Mouse (Mus musculus): ENCODE data around the gene Mrpl53.
A peak's percentile ranks its signal among the peaks of the same experiment; 100 is the strongest.

The Mrpl53 gene

DNA sequence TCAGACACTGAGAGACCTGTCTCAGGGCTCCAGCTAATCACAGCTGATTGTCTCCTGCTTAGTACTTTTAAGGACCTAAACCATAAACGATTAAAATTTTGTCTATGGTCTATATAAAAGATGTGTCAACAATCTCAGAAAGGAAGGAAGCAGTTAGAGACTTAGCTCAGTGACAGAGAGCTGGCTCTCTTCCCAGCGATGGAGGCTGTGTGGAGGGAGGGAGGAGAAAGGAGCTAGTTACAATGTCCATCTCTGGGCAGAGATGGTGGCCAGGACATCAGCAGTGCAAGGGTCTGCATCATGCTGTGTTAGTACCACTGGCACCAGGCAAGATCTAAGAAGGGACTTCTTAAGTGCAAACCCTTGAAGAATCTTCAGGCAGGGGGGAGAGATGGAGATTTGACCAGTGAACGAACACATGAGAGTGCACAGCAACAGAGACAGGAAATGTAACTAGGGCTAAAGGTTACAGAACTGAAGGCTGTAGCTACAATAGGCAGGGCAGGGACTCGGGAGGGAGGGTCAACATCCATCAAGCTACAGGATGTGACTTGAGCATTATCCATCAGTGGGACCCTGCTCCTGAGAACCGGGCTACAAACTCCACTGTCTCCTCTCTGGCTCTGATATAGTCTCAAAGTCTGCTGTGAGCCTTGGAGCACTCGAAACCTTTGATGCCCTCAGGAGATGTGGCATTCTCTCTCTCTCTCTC, 16.3 kb upstream of the Mrpl53 start:
- no peak for DNase-seq (ENCODE audit: extremely low spot score, low spot score)

DNA sequence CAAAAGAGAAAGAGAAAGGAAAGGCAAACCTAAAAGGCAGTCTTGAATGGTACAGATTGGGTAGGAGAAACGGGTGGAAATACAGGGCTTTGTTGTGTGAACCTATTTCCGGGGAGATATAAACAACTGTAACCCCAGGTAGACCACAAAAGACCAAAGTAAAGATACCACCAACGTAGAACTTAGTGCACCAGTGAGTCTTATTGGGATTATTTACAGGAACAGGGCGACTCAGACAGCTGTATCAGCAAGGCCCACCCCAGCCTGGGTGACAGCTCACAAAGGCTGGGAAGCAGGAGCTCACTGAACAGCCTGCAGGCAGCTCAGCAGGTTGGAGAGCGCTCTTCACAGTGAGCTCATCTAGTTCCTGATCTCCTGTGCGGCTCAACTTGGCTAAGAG, 12.9 kb upstream of the Mrpl53 start:
- DNase-seq (ENCODE audit: extremely low spot score, low spot score) = no peak

DNA sequence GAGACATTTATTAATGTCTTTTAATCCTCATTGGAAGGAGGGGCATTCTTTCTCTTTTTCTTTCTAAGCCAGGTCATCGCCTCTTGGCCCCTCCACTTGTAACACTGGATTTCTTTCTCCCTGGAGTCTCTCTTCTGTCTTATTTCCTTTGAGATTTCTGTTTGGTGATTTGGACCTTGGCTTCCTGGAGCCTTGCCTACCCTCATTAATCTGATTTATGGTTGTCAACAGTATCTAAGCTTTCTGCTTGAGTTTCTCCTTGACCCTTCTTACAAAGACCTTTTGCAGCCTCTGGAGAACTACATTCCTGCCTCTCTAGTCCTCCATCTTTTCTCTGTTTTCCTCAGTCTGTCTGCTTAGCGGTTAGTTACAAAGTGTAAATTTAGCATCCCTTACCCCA, 10.4 kb upstream of the Mrpl53 start:
- DNase-seq (ENCODE audit: extremely low spot score, low spot score) = no peak

DNA sequence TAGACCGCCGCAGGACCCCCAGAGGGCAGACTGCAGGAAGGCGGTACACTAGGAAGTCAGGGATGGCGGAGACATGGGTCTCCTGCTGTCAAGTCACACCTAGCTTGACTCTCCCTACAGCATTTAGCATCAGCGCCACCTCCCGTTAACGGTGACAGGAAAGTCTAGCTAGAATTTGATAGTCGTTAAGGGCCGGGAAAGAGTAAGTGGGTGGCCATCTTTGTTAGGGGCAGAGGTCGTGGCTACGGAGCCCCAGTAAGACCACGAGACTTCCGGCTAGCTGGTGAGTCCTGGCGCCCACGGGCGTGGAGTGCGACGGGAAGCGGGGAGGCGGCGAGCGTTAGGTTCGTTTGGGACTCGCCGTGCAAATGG, 7.5 kb upstream of the Mrpl53 start, which contains the start of the genes Ccdc142 and Gm42688:
Ccdc142 (plus strand) TSS at position 286 of the 372 bp plus-strand sequence.
Gm42688 (plus strand) TSS at position 302 of the 372 bp plus-strand sequence.
- DNase-seq (ENCODE audit: extremely low spot score, low spot score) = no peak

DNA sequence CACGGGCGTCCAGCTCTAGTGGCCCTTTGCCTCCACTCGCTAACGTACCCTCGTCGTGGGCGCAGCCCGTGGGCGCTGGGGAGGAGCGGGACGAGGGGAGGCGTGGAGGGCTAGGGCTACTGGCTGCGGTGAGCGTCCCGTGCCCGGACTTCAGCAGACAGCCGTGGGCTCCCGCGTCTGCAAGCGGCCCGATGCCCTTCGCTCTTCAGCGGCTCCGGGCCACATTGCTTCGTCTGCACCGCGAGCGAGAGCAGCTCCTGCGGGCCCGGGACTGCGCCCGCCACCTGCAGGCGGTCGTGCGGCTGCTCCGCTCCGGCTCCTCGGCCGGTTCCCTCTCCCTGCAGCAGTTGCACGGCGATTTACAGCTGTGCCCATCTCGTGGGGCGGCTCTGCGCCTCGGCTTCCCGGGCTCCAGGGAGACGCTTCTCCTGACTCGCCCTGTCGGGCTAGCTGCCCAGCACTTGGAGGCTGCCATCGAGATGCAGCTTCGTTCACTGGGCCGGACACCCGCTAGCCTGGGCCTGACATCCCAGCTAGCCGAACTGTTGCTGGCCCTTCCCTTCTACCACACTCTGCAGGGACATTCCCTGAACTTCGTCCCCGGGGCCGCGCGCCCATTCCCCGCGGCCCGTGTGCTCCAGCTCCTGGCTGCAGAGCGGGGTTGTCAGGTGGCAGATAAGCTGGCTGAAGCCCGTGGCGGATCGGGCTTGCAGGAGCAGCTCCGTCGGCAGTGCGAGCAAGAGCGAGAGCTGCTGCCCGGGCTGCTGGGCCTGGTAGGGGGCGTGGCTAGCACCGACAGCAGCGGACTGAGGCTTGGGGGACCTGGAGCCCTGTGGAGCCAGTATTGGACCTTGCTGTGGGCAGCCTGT, 6.9 kb upstream of the Mrpl53 start:
- peak; percentile 76 for DNase-seq (ENCODE audit: extremely low spot score, low spot score)

DNA sequence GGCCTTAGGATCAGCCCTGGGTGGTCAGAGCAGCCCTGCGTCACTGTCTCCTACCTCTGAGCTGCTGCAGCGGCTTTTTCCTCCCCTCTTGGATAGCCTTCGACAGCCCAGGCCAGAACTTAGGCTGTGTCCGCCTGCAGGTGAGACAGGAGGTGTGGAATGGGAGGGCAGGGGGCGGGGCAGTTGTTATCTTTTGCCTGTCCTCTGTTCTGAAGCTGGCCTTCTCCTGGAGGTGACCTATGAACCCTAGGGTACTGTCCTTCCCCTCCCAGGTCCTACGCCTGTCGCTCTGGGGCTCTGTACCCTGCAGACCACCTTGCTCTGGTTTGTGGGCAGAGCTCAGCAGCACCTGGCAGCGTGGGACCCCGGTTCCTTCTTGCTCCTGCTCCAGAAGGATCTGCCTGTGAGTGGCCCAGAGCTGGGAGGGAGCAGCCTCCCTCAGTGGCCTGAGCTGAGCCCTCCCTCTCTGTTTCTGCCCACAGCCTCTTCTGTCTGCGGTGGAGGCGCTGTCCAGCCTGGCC, 5.7 kb upstream of the Mrpl53 start:
- DNase-seq (ENCODE audit: extremely low spot score, low spot score) = no peak

DNA sequence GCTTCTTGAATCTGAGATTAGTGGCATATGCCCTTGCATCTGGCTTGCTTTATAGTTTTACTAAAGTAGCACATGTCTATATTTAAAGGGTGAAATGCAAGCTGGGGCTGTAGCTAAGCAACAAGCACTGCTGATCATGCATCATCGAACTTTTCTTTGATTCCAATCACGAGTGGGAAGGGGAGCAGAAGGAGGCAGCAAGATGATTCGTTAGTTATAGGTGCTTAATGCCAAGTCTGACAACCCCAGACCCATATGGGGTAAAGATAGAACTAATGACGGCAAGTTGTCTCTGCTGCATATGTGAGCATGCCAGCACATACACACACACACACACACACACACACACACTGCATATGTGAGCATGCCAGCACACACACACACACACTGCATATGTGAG, 4.7 kb upstream of the Mrpl53 start:
- DNase-seq (ENCODE audit: extremely low spot score, low spot score) = no peak

DNA sequence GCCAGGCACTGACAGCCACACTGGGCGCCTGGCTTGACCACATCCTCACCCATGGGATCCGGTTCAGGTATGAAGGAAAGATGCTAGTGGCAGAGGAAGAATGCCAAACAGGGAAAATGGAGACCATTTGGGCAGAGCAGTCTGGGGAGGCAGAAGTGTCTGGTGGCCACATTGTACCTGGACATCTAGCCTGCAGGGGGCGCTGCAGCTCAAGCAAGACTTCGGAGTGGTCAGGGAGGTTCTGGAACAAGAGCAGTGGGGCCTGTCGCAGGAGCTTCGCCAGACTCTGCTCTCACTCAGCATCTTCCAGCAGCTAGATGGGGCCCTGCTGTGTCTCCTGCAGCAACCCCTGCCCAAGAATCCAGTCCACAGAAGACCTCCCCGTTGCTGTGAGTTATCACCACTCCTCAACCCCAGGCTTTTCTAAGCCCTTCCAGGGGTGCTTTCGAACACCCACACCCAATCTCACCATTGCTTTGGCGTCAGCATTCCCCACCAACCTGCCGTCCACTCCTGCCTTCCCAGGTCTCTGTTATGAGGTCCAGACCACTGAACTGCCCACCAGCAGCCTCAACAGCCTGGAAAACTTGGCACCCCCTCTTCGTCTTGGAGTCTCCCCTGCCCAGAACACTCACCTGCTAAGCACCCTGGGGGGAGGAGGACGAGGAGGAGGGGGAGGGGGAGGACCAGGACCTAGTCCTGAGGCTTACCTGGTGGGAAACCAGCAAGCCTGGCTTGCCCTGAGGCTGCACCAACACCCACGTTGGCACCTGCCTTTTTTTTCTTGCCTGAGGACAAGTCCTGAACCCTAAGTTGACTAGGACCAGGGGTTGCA, 1.1 kb upstream of the Mrpl53 start:
- peak; percentile 85 for DNase-seq (ENCODE audit: extremely low spot score, low spot score)

DNA sequence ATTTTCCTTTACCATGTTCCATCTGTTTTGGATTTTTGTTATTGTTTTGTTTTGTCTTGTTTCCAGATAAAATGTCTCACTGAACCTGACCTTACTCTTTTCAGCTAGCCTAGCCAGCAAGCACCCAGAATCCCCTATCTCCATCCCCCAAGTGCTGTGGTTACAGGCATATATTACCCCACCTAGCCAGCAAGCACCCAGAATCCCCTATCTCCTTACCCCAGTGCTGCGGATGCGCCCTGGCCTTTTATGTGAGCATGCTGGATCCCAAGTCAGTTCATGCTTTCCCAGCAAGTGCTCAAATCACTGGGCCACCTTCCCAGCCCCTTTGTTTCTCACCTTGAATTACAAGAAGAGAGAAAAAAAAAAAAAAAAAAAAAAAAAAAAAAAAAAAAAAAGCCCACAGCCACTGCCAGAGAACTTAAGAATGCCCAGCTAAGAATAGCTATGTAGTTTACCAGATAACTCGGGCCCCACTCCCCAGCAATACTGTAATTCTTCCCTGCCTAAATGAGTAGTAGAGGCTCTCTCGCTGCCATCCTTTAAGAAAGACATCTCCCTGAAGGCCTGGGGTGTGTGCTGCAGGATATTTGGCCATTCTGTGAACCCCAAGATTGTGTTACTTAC, 2.8 kb downstream of the Mrpl53 start:
- no peak for DNase-seq (ENCODE audit: extremely low spot score, low spot score)

DNA sequence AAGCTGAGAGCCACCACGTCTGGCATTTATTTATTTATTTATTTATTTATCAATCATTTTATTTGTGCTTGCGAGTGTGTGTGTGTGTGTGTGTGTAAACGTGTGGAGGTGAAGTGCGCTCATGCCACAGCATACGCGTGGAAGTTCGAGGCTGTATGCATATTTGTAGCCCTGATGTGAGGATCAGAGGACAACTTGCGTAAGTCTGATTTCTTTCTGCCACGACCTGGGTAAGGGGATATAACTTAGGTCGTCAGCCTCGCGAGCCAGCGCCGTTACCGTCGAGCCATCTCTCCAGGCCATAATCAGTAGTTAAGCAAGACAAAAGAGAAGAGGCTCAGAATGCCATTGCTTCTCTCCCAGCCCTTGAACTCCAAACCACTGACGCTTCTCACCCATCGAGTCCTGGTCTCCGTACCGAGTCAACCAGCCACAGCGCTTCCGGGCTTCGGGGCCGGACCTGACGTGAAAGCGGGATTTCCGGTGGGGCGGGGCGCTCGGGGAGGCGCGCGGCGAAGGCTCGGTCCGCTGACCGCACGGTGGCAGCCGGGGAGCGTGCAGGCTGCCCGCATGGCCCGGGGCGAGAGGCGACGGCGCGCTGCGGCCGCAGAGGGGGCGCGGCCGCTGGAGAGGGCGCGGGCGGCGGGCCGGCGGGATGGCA, 6.3 kb downstream of the Mrpl53 start, which contains the start of gene Mogs:
Mogs (plus strand) TSS at position 486 of the 661 bp plus-strand sequence.
- peak; percentile 96 for DNase-seq (ENCODE audit: extremely low spot score, low spot score)

DNA sequence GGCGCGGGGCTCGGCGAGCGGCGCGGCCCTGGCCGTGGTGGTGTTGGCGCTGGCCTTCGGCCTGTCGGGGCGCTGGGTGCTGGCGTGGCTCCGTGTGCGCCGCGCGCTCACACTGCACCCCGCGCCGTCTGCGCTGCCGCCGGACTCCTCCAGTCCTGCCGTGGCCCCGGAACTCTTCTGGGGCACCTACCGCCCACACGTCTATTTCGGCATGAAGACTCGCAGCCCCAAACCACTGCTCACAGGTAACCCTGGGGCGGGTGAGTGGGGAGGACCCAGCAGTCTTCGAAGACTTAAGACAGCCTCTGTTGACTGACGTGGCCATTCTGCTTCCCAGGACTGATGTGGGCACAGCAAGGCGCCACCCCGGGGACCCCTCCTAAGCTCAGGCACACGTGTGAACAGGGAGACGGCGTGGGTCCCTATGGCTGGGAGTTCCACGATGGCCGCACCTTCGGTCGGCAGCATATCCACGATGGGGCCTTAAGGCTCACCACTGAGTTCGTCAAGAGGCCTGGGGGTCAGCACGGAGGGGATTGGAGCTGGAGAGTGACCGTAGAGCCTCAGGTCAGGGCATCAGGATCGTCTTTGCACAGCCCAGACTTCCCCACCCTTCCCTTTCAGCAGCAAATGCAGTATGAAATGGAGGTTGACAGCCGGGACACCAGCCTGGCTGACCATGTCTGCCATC, 7.0 kb downstream of the Mrpl53 start:
- peak; percentile 47 for DNase-seq (ENCODE audit: extremely low spot score, low spot score)

DNA sequence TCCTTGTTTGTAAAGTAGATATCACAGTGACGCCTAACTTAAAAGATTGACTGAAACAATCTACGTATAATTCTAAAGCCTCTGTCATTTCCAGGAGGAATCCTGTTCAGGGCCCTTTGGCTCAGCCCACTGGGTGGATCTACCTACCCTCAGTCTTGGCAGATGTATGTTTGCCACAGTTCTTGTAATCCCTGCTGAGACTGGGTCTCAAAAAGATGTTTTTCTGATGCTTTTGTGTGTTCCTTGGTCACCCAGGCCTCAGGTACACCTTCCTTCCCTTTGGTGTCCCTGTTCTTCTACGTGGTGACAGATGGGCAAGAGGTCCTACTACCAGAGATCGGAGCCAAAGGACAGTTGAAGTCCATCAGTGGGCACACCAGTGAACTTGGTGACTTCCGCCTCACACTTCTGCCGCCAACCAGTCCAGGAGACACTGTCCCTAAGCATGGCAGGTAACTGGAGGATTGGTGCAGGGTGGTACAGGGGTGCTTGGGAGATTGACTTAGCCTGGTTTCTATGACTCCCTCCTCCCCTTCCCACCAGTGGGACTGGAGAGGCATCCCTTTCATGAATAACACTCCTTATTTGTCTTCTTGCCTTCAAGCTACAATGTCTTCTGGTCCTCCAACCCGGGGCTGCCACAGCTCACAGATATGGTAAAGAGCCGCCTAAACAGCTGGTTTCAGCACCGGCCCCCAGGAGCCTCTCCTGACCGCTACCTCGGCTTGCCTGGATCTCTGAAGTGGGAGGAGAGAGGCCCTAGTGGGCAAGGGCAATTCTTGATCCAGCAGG, 7.7 kb downstream of the Mrpl53 start:
- DNase-seq (ENCODE audit: extremely low spot score, low spot score) = no peak

DNA sequence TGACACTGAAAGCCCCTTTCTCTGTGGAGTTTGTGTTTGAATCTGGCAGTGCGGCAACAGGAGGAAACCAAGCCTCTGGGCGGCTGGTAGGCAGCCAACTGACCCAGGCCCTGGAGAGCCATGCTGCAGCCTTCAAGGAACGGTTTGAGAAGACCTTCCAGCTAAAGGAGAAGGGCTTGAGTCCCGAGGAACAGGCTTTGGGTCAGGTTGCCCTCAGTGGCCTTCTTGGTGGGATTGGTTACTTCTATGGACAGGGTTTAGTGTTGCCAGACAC, 8.3 kb downstream of the Mrpl53 start:
- DNase-seq (ENCODE audit: extremely low spot score, low spot score) = no peak

DNA sequence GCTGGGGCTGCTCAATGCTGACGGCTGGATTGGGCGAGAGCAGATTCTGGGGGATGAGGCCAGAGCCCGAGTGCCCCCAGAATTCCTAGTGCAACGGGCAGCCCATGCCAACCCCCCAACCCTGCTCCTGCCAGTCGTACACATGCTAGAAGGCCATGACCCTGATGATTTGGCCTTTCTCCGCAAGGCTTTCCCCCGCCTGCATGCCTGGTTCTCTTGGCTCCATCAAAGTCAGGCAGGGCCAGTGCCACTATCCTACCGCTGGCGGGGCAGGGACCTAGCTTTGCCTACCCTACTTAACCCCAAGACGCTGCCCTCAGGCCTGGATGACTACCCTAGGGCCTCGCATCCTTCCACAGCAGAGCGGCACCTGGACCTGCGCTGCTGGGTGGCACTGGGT, 8.8 kb downstream of the Mrpl53 start:
- no peak for DNase-seq (ENCODE audit: extremely low spot score, low spot score)

DNA sequence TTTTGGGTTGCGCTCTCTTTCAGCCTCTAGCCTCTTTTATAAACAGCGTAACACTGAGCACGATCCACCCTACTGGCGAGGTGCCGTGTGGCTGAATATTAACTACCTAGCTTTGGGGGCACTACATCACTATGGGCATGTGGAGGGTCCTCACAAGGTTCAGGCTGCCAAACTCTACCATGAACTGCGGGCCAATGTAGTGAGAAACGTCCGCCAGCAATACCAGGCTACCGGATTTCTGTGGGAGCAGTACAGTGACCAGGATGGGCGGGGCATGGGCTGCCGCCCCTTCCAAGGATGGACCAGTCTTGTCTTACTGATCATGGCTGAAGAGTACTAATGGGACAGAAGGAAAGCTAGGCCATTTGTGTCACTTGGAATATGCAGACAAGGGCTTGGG, 9.5 kb downstream of the Mrpl53 start:
- no peak for DNase-seq (ENCODE audit: extremely low spot score, low spot score)

DNA sequence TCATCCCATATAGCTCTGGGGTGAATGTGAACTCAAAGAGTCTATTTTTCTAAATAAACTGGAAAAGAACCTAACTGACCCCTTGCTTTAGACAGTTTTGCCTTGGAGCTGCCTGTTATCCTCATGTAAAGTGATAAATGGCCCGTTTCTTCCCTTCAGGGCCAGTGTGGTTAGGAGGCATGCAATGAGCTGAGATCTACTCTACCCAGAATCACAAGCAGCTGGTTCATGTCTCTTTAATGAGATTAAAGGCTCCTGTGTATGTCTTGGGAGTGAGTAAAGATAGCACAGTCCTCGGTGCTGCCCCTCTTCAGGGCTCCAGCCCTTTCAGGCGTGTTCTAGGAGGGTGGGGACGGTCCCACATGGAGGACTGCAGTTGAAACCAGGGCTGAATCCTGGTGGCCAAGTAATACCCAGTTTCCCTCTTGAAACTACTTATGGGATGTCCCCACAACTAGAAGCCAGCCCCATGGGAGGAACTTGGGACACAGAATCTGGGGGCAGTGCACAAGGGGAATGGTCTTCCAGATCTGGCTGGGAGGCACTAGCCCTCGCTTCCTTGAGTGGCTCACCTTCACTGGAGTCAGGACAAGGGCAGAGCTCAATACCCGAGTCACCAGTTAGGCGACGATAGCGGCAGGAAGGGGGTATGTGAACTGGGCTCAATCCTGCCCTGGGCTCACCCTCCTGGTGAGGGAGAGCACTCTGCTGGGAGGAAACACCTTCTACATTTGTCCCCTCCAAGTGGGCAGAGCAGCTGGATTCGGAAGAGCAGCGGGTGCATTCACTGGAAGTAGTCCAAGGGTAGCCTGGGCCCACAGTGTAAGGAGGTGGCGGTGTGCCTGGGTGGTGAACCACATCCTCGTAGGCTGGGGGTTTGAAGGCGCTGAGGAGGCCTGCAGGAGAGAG, 10.2 kb downstream of the Mrpl53 start:
- no peak for DNase-seq (ENCODE audit: extremely low spot score, low spot score)

DNA sequence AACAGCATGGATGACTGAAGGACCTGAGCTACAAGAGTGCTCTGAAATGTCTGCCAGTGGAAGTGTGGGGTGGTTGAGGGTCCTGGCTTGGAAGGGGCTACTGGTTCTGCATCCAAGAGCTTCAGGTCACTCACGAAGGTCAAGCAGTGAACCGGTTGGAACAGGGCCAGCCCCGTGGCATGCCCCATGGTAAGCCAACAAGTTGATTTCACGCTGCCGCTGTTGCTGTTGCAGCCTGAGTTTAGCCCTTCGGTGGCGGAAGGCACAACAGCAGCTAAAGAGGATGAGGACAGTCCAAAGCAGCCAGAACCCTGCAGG, 10.9 kb downstream of the Mrpl53 start:
- DNase-seq (ENCODE audit: extremely low spot score, low spot score) = no peak

Data from neural tube, embryonic 10.5 days (tissue).